Mouse (Mus musculus): ENCODE measurements around the gene Engase.

Engase gene

GRCm38 (mm10) chr11:118530313-118530712 lies 53.7 kb downstream of the Engase start:
- no peak for DNase-seq (ENCODE audit: low read depth)

DNA sequence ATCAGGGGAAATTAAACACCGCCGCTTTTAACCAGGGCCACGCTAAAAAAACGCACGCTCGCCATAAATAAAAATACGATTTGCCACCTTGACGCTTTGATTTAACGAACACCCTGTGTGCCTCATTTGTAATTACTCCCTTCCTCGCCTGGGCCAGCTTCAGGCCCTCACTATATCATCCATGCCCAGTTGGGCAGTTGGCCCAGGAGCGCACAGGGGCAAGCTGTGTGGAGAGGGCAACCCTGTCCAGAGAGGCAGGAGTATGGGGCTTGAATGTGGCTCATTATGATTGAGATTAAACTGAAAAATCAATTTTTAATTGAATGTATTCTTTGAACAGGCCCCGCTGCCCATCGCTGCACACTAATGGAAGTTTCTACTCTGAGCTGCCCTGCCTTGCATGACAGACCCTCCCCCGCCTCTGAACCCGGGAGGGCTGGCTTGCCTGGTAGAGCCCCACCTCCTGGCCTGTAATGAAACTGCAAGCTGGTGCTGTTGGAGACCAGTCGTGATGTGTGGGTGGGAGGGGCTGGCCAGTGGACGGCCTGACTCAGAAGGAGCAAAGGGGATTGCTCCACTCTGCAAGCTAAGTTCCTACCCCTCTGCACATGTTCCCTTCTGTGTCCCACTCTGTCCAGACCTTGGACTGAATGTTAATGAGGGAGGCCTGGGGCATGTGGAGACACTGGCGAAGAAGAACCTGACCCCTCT lies 57.9 kb downstream of the Engase start:
- no peak for DNase-seq (ENCODE audit: low read depth)

DNA sequence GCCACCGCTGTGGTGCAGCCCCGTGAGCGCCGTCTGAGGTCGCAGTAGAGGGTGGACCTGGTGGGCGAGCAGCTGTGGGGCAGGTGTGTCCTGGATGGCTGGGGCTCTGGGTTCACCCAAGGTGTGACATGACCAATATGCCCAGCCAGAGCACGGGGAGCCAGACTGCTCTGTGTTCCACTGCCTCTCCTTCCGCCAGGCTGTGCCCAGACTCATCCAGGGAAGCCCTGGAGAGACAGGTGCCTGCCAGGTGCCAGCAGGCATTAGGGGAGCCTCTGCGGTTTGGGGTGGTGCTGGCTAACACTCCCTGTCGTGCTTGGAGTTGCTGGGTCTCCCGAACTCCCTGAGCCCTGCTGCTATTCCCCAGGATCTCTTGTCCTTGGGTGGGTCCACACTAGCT lies 61.4 kb downstream of the Engase start:
- DNase-seq (ENCODE audit: low read depth) = no peak
